Mouse (Mus musculus): ENCODE data around the gene Chka. TPM values are rescaled to one million over a fixed set of nuclear protein-coding genes. Genes with fewer than 3 reads are reported as not detected.

The Chka gene
- polyA plus RNA-seq (2015; fragmentation: Nextera tagmentation; extraction: Ambion mirVana) = 57.8 and 67.5 TPM in 2 replicates

GRCm38 (mm10) chr19:3851502-3851962 is at the start of gene Chka:
Gene Chka (plus strand): TSS chr19:3851773.
- Histone ChIP-seq H3K4me1 (ENCODE audit: control insufficient read depth, insufficient read depth, low read length) (peaks cover 26% of the 10 kb centered on the region), H3K27ac (ENCODE audit: low read length) (peak within 1 kb of the TSS; percentile 99), H3K4me3 (ENCODE audit: low read length) (peak within 1 kb of the TSS; percentile 90), H3K36me3 (ENCODE audit: control insufficient read depth, insufficient read depth, low read length) (no peaks in the 10 kb centered on the region), H3K27me3 (replicated peaks; ENCODE audit: control insufficient read depth, insufficient read depth, low read length) (no peaks in the 10 kb centered on the region), H3K4me2 (ENCODE audit: low read depth, low read length) (peak within 1 kb of the TSS; percentile 69), H3K9me3 (ENCODE audit: control insufficient read depth, low read length) (no peaks in the 10 kb centered on the region), H3K9ac (ENCODE audit: low read depth, low read length) (peak within 1 kb of the TSS; percentile 93)
- 0% methylated on average over 52 of the region's 54 CpGs for WGBS
- peak; percentile 93 for ATAC-seq

GRCm38 (mm10) chr19:3805526-3805925 is 46.0 kb upstream of the Chka start:
- Histone ChIP-seq H3K4me1 (ENCODE audit: control insufficient read depth, insufficient read depth, low read length) (no peaks in the 10 kb centered on the region), H3K4me3 (ENCODE audit: low read length) (no peak overlapping the region)
- ATAC-seq = no peak

DNA sequence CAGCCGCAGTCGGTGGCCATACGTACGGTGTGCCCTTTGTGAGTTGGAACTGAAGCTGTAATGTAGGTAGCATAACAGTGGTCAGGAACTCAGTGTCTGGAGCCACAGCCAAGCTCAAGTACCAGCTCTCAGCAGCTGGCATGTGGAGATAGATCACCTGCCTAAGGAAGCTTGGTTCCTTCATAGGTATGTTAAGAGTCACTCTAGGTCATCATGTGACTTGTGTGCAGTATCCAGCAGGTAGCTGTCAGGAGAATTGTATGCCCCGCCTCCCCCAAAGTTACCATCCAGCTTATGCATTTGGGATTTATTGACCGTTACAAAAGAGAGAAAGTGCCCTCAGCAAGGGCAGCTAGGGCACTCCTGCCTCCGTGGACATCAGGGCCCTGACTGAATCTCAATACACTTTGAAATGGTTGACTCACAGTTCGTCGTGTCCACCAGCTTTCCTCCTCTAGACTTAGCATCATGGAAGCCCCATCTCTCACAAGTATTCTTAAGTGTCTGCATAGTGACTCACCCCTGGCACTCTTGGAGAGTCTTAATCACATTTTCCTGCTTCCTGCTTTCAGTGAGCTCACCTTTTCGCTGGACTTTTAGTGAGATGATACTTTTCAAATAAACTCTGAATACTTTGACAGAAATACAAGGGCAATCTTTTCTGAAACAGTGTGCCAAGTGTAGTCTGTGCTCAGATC is 40.9 kb upstream of the Chka start:
- 94% methylated on average over 10 of the region's 10 CpGs for WGBS
- Histone ChIP-seq H3K36me3 (ENCODE audit: control insufficient read depth, insufficient read depth, low read length) (0 out of 2 replicates have a peak, but pooled peaks cover 4% of the 10 kb centered on the region), H3K4me2 (ENCODE audit: low read depth, low read length) (no peak overlapping the region), H3K27ac (ENCODE audit: low read length) (no peak overlapping the region), H3K9me3 (ENCODE audit: control insufficient read depth, low read length) (no peaks in the 10 kb centered on the region), H3K27me3 (replicated peaks; ENCODE audit: control insufficient read depth, insufficient read depth, low read length) (no peaks in the 10 kb centered on the region), H3K4me1 (ENCODE audit: control insufficient read depth, insufficient read depth, low read length) (no peaks in the 10 kb centered on the region), H3K4me3 (ENCODE audit: low read length) (no peak overlapping the region), H3K9ac (ENCODE audit: low read depth, low read length) (no peak overlapping the region)
- no peak for ATAC-seq

More at GRCm38 (mm10) chr19:3805526-3805925, 46.0 kb upstream of the Chka start:
- WGBS = 93% methylated on average over 7 of the region's 7 CpGs
- Histone ChIP-seq H3K27me3 (replicated peaks; ENCODE audit: control insufficient read depth, insufficient read depth, low read length) (no peaks in the 10 kb centered on the region), H3K9me3 (ENCODE audit: control insufficient read depth, low read length) (no peaks in the 10 kb centered on the region), H3K27ac (ENCODE audit: low read length) (no peak overlapping the region), H3K36me3 (ENCODE audit: control insufficient read depth, insufficient read depth, low read length) (peaks cover 19% of the 10 kb centered on the region; the same call in 1 of the 2 replicates), H3K9ac (ENCODE audit: low read depth, low read length) (no peak overlapping the region), H3K4me2 (ENCODE audit: low read depth, low read length) (no peak overlapping the region)

DNA sequence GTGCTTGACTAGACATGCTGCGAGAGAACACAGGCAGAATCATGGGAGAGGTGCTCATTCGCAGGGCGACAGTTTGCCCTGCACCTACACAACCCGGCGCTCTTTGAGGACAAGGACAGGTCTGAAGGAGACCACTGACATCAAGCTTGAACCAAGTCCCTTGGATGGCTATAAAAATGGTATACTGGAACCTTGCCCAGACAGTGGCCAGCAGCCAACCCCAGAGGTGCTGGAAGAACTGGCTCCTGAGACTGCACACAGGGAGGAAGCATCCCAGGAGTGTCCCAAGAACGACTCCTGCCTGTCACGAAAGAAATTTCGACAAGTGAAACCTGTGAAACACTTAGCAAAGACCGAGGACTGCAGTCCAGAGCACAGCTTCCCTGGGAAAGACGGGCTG is 37.1 kb upstream of the Chka start:
- no peak for ATAC-seq
- no peaks in the 10 kb centered on the region for H3K27me3 ChIP-seq (replicated peaks; ENCODE audit: control insufficient read depth, insufficient read depth, low read length)
- no peaks in the 10 kb centered on the region; the same call in 1 of the 2 replicates for H3K4me1 ChIP-seq (ENCODE audit: control insufficient read depth, insufficient read depth, low read length)
- H3K4me3 ChIP-seq (ENCODE audit: low read length) = no peak overlapping the region
- H3K9me3 ChIP-seq (ENCODE audit: control insufficient read depth, low read length) = no peaks in the 10 kb centered on the region
- 90% methylated on average over 10 of the region's 10 CpGs for WGBS
- no peak overlapping the region for H3K27ac ChIP-seq (ENCODE audit: low read length)
- no peak overlapping the region for H3K4me2 ChIP-seq (ENCODE audit: low read depth, low read length)
- no peaks in the 10 kb centered on the region; the same call in 1 of the 2 replicates for H3K36me3 ChIP-seq (ENCODE audit: control insufficient read depth, insufficient read depth, low read length)
- H3K9ac ChIP-seq (ENCODE audit: low read depth, low read length) = no peak overlapping the region

DNA sequence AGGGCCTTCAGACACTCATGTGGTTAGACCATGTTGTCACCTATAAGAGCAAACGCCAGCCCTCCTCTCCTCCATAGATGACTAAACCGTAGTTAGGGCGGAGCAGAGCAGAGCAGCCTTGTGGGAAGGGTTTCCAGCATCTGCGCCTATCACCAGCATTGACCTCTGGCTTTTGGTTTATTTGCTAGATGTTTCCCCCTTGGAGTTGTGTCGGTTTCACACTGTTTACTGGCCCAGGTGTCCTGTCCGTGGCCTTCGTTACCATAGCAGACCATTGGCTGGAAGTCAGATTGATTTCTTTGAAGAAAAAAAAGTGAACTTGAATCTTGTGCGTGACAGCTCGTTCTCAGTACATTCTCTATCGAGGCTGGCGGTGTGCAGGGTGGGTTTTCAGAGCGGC is 35.7 kb upstream of the Chka start:
- Histone ChIP-seq H3K9me3 (ENCODE audit: control insufficient read depth, low read length) (no peaks in the 10 kb centered on the region), H3K9ac (ENCODE audit: low read depth, low read length) (no peak overlapping the region), H3K36me3 (ENCODE audit: control insufficient read depth, insufficient read depth, low read length) (no peaks in the 10 kb centered on the region; the same call in 1 of the 2 replicates), H3K27me3 (replicated peaks; ENCODE audit: control insufficient read depth, insufficient read depth, low read length) (no peaks in the 10 kb centered on the region), H3K4me2 (ENCODE audit: low read depth, low read length) (no peak overlapping the region), H3K27ac (ENCODE audit: low read length) (no peak overlapping the region), H3K4me3 (ENCODE audit: low read length) (no peak overlapping the region), H3K4me1 (ENCODE audit: control insufficient read depth, insufficient read depth, low read length) (peaks cover 6% of the 10 kb centered on the region)
- WGBS = 72% methylated on average over 12 of the region's 12 CpGs
- no peak for ATAC-seq

- no peak overlapping the region for H3K27ac ChIP-seq (ENCODE audit: low read length)
- no peak for ATAC-seq
- 62% methylated on average over 2 of the region's 2 CpGs for WGBS
These were observed 32.5 kb upstream of the Chka start for GRCm38 (mm10) chr19:3819080-3819479.

GRCm38 (mm10) chr19:3819899-3820444 is 31.6 kb upstream of the Chka start:
- peaks cover 6% of the 10 kb centered on the region for H3K4me1 ChIP-seq (ENCODE audit: control insufficient read depth, insufficient read depth, low read length)
- H3K4me2 ChIP-seq (ENCODE audit: low read depth, low read length) = no peak overlapping the region
- no peaks in the 10 kb centered on the region; the same call in 1 of the 2 replicates for H3K36me3 ChIP-seq (ENCODE audit: control insufficient read depth, insufficient read depth, low read length)
- H3K27me3 ChIP-seq (replicated peaks; ENCODE audit: control insufficient read depth, insufficient read depth, low read length) = no peaks in the 10 kb centered on the region
- ATAC-seq = peak; percentile 64; the same call in 1 of the 2 replicates
- WGBS = 66% methylated on average over 2 of the region's 2 CpGs
- H3K27ac ChIP-seq (ENCODE audit: low read length) = no peak overlapping the region
- no peak overlapping the region for H3K9ac ChIP-seq (ENCODE audit: low read depth, low read length)
- H3K4me3 ChIP-seq (ENCODE audit: low read length) = no peak overlapping the region
- H3K9me3 ChIP-seq (ENCODE audit: control insufficient read depth, low read length) = no peaks in the 10 kb centered on the region

More at GRCm38 (mm10) chr19:3819080-3819479, 32.5 kb upstream of the Chka start:
- Histone ChIP-seq H3K4me1 (ENCODE audit: control insufficient read depth, insufficient read depth, low read length) (peaks cover 6% of the 10 kb centered on the region), H3K4me2 (ENCODE audit: low read depth, low read length) (no peak overlapping the region), H3K9me3 (ENCODE audit: control insufficient read depth, low read length) (no peaks in the 10 kb centered on the region), H3K27me3 (replicated peaks; ENCODE audit: control insufficient read depth, insufficient read depth, low read length) (no peaks in the 10 kb centered on the region), H3K36me3 (ENCODE audit: control insufficient read depth, insufficient read depth, low read length) (no peaks in the 10 kb centered on the region; the same call in 1 of the 2 replicates), H3K9ac (ENCODE audit: low read depth, low read length) (no peak overlapping the region), H3K4me3 (ENCODE audit: low read length) (no peak overlapping the region)

DNA sequence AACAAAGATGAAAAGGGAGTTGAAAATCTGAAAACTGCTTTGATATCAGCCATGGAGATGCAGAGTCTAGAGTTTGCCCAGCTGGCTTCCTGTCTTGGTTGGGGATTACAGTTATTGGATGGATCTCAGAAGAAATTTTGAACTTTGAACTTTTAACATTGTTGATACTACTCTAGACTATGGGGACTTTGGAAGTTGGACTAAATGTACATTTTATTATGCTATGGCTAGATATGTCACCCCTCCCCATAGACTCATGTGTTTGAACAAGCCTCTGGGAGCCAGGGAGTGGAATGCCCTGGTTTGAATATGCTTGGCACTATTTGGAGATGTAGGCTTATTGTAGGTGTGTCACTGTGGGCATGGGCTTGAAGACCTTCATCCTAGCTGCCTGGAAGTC is 26.5 kb upstream of the Chka start:
- peak; percentile 77 for ATAC-seq
- no peaks in the 10 kb centered on the region for H3K27me3 ChIP-seq (replicated peaks; ENCODE audit: control insufficient read depth, insufficient read depth, low read length)
- H3K4me2 ChIP-seq (ENCODE audit: low read depth, low read length) = no peak overlapping the region
- H3K36me3 ChIP-seq (ENCODE audit: control insufficient read depth, insufficient read depth, low read length) = no peaks in the 10 kb centered on the region
- H3K27ac ChIP-seq (ENCODE audit: low read length) = peak overlapping the region; percentile 24; the same call in 1 of the 2 replicates
- H3K4me1 ChIP-seq (ENCODE audit: control insufficient read depth, insufficient read depth, low read length) = peaks cover under 1% of the 10 kb centered on the region; the same call in 1 of the 2 replicates
- no peaks in the 10 kb centered on the region for H3K9me3 ChIP-seq (ENCODE audit: control insufficient read depth, low read length)
- H3K4me3 ChIP-seq (ENCODE audit: low read length) = no peak overlapping the region
- no peak overlapping the region for H3K9ac ChIP-seq (ENCODE audit: low read depth, low read length)

DNA sequence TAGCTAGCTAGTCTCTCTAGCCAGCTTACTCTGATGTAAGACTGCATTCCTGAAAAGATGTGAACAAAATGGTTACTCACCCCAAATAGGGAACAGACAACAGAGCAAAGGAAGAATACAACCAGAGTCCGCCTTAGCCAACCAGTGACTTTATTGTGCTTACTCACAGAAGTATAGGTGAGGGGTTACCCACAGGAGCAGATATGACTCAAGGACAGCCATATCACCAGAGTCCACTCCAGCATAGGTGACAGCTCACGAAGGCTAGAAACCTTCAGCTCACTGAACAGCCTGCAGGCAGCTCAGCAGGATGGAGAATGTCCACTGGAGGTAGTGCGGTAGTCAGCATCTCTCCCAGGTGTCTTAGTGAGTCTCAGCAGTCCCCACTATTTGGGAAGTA is 21.7 kb upstream of the Chka start:
- no peak for ATAC-seq
- Histone ChIP-seq H3K9me3 (ENCODE audit: control insufficient read depth, low read length) (no peaks in the 10 kb centered on the region), H3K9ac (ENCODE audit: low read depth, low read length) (no peak overlapping the region), H3K27me3 (replicated peaks; ENCODE audit: control insufficient read depth, insufficient read depth, low read length) (no peaks in the 10 kb centered on the region), H3K4me3 (ENCODE audit: low read length) (no peak overlapping the region), H3K4me1 (ENCODE audit: control insufficient read depth, insufficient read depth, low read length) (peaks cover 14% of the 10 kb centered on the region; the same call in 1 of the 2 replicates), H3K36me3 (ENCODE audit: control insufficient read depth, insufficient read depth, low read length) (no peaks in the 10 kb centered on the region), H3K27ac (ENCODE audit: low read length) (no peak overlapping the region), H3K4me2 (ENCODE audit: low read depth, low read length) (no peak overlapping the region)
- 77% methylated on average over 3 of the region's 3 CpGs for WGBS

Measured in intestine, embryonic 16.5 days (tissue).